Mouse (Mus musculus) heart, postnatal 0 days (tissue): ENCODE results near the gene Syngr1.

ENCODE experiments used
- CTCF ChIP-seq: IDR thresholded peaks from 2 replicates; pipeline ENCODE4 v1.5.1; 2016; ENCODE audit warnings: antibody characterized with exemption, control low read depth, low read depth
- EP300 ChIP-seq: IDR thresholded peaks from 2 replicates; pipeline ENCODE4 v1.6.1; 2016; ENCODE audit warnings: antibody characterized with exemption, low read depth

DNA sequence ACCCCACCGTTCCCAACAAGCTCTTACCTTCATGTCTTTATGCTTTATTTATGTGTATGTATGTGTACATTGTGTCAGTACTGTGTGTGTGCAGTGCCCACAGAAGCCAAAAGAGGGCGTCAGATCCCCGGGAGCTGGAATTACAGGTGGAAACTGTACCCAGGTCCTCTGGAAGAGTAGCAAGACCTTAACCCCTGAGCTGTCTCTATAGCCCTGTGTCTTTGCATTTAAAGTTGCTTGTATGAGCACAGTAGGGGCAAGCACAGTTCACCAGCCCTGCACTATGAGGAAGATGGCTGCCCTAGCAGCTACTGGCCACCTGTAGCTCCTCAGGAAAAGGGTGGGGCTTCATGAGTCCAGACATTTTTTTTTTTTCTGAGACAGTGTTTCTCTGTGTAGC lies 16.4 kb downstream of the Syngr1 start:
- TF ChIP-seq CTCF = no peak
- TF ChIP-seq EP300 = no peak
